Mouse (Mus musculus): ENCODE results near the gene Pla2g15. TPM values are rescaled to one million over a fixed set of nuclear protein-coding genes. Genes with fewer than 3 reads are reported as not detected.
A peak's percentile ranks its signal among the peaks of the same experiment; 100 is the strongest.

Gene Pla2g15
- polyA plus RNA-seq, 1 experiment = 18.0 TPM

GRCm38 (mm10) chr8:106140191-106140590, 10.0 kb upstream of the Pla2g15 start:
- Histone ChIP-seq H3K4me1 (ENCODE audit: control insufficient read depth, insufficient read depth, low read length) (no peaks in the 10 kb centered on the region), H3K4me3 (ENCODE audit: low read depth, low read length) (no peak overlapping the region), H3K9me3 (replicated peaks; ENCODE audit: control insufficient read depth, insufficient read depth, low read length, poor library complexity, severe bottlenecking) (peaks cover 3% of the 10 kb centered on the region; the same call in 1 of the 2 replicates), H3K36me3 (ENCODE audit: control insufficient read depth, insufficient read depth, low read length, poor library complexity, severe bottlenecking) (no peaks in the 10 kb centered on the region), H3K27ac (ENCODE audit: insufficient read depth, low read length) (no peak overlapping the region), H3K27me3 (ENCODE audit: control insufficient read depth, insufficient read depth, low read length, poor library complexity, severe bottlenecking) (peaks cover 3% of the 10 kb centered on the region; the same call in 1 of the 2 replicates), H3K9ac (ENCODE audit: low read depth, poor library complexity, severe bottlenecking) (no peak overlapping the region)
- TF ChIP-seq POLR2A (IDR thresholded peaks at IDR 0.05; ENCODE audit: insufficient read depth, low read length) (no peak), CTCF (IDR thresholded peaks at IDR 0.05; ENCODE audit: low read depth, low read length) (no peak), EP300 (IDR thresholded peaks at IDR 0.05; ENCODE audit: insufficient read depth, low read depth, low read length) (no peak)

DNA sequence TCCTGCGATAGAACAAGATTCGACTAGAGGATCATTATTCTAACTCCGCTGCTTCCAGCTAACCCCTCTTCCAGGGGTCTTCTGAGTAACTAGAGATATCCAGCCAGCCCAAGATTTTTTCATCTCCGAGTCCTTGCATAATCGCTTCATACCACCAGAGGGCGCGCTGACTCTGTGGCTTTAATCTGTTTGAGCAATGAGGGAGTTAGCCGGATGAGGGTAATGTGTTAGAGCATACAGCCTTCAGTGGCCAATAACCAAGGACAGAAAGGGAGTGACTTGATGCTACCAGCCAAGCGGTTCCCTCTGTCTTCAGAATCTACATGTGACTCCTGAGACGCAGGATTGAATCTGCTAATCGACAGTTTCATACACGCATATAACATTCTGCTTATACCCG, 9.4 kb upstream of the Pla2g15 start:
- H3K36me3 ChIP-seq (ENCODE audit: control insufficient read depth, insufficient read depth, low read length, poor library complexity, severe bottlenecking) = no peaks in the 10 kb centered on the region
- no peak overlapping the region for H3K4me3 ChIP-seq (ENCODE audit: low read depth, low read length)
- peaks cover 3% of the 10 kb centered on the region; the same call in 1 of the 2 replicates for H3K9me3 ChIP-seq (replicated peaks; ENCODE audit: control insufficient read depth, insufficient read depth, low read length, poor library complexity, severe bottlenecking)
- no peak overlapping the region for H3K9ac ChIP-seq (ENCODE audit: low read depth, poor library complexity, severe bottlenecking)
- H3K27ac ChIP-seq (ENCODE audit: insufficient read depth, low read length) = no peak overlapping the region; the same call in 1 of the 2 replicates
- H3K27me3 ChIP-seq (ENCODE audit: control insufficient read depth, insufficient read depth, low read length, poor library complexity, severe bottlenecking) = peaks cover 3% of the 10 kb centered on the region; the same call in 1 of the 2 replicates
- no peak for TF ChIP-seq POLR2A (IDR thresholded peaks at IDR 0.05; ENCODE audit: insufficient read depth, low read length)
- TF ChIP-seq CTCF (IDR thresholded peaks at IDR 0.05; ENCODE audit: low read depth, low read length) = peak; percentile 72
- TF ChIP-seq EP300 (IDR thresholded peaks at IDR 0.05; ENCODE audit: insufficient read depth, low read depth, low read length) = no peak
- no peaks in the 10 kb centered on the region for H3K4me1 ChIP-seq (ENCODE audit: control insufficient read depth, insufficient read depth, low read length)

DNA sequence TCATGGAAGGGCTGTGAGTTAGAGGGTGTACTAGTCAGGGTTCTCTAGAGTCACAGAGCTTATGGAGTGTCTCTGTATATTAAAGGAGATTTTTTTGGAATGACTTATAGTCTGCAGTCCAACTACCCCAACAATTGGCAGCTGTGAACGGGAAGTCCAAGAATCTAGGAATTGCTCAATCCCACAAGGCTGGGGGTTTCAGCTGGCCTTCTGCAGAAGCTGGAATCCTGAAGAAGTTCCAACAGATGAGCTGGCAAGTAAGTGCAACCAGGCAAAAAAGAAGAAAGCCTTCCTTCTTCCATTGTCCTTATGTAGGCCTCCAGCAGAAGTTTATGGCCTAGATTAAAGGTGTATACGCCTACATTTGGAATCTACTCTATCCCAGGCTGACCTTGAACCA, 4.9 kb upstream of the Pla2g15 start:
- Histone ChIP-seq H3K4me1 (ENCODE audit: control insufficient read depth, insufficient read depth, low read length) (no peaks in the 10 kb centered on the region), H3K27ac (ENCODE audit: insufficient read depth, low read length) (no peak overlapping the region), H3K4me3 (ENCODE audit: low read depth, low read length) (no peak overlapping the region), H3K27me3 (ENCODE audit: control insufficient read depth, insufficient read depth, low read length, poor library complexity, severe bottlenecking) (no peaks in the 10 kb centered on the region), H3K36me3 (ENCODE audit: control insufficient read depth, insufficient read depth, low read length, poor library complexity, severe bottlenecking) (no peaks in the 10 kb centered on the region), H3K9me3 (replicated peaks; ENCODE audit: control insufficient read depth, insufficient read depth, low read length, poor library complexity, severe bottlenecking) (peaks cover 3% of the 10 kb centered on the region; the same call in 1 of the 2 replicates), H3K9ac (ENCODE audit: low read depth, poor library complexity, severe bottlenecking) (no peak overlapping the region)
- no peak for TF ChIP-seq EP300 (IDR thresholded peaks at IDR 0.05; ENCODE audit: insufficient read depth, low read depth, low read length)
- no peak for TF ChIP-seq CTCF (IDR thresholded peaks at IDR 0.05; ENCODE audit: low read depth, low read length)
- TF ChIP-seq POLR2A (IDR thresholded peaks at IDR 0.05; ENCODE audit: insufficient read depth, low read length) = no peak

DNA sequence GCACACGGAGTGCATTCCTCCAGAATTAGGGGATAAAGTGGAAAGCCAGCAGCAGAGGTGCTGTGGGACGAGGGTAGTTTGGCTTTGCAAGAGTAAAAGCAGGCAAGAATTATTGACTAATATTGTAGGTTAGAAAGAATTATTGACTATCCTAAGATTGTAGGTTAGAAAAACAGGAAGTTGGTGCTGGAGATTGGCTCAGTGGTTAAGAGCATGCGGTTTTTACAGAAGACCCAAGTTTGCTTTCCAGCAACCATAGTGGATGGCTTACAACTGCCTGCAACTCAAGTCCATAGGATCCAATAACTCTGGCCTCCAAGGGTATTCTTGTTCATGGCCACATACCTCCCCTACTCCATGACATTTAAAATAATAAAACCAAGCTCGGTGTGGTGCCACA, 4.2 kb upstream of the Pla2g15 start:
- H3K27ac ChIP-seq (ENCODE audit: insufficient read depth, low read length) = no peak overlapping the region
- no peaks in the 10 kb centered on the region for H3K36me3 ChIP-seq (ENCODE audit: control insufficient read depth, insufficient read depth, low read length, poor library complexity, severe bottlenecking)
- no peak overlapping the region for H3K4me3 ChIP-seq (ENCODE audit: low read depth, low read length)
- H3K9ac ChIP-seq (ENCODE audit: low read depth, poor library complexity, severe bottlenecking) = no peak overlapping the region
- H3K9me3 ChIP-seq (replicated peaks; ENCODE audit: control insufficient read depth, insufficient read depth, low read length, poor library complexity, severe bottlenecking) = peaks cover 3% of the 10 kb centered on the region; the same call in 1 of the 2 replicates
- H3K27me3 ChIP-seq (ENCODE audit: control insufficient read depth, insufficient read depth, low read length, poor library complexity, severe bottlenecking) = no peaks in the 10 kb centered on the region
- H3K4me1 ChIP-seq (ENCODE audit: control insufficient read depth, insufficient read depth, low read length) = no peaks in the 10 kb centered on the region
- no peak for TF ChIP-seq EP300 (IDR thresholded peaks at IDR 0.05; ENCODE audit: insufficient read depth, low read depth, low read length)
- TF ChIP-seq CTCF (IDR thresholded peaks at IDR 0.05; ENCODE audit: low read depth, low read length) = no peak
- TF ChIP-seq POLR2A (IDR thresholded peaks at IDR 0.05; ENCODE audit: insufficient read depth, low read length) = no peak

DNA sequence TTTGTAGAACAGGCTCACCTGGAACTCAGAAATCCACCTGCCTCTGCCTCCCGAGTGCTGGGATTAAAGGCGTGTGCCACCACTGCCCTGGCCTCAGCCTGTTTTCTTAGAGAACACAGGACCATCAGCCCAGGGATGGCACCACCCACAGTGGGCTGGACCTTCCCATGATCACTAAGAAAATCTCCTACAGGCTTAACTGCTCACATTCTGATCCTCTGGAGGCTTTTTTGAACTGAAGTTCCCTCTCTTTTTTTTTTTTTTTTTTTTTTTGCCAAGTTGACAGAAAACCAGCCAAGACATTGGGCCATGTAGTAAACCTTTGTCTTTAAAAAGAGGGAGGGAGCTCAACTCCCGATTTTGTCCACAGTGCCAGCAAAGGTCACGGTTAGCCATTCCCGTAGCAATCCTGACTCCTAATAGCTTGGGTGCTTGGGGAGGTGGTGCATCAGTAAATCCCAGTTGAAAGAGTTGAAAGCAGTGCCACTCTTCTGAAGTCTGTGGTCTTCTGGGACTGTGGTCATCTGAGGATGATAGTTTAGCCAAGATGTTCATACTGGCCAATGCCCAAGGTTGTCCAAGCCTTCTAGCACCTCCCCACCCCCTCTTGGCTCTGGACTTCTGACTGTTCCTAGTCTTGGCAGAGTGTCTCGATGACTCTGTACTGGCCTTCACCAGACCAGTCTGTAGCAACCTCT, 2.2 kb upstream of the Pla2g15 start:
- Histone ChIP-seq H3K9me3 (replicated peaks; ENCODE audit: control insufficient read depth, insufficient read depth, low read length, poor library complexity, severe bottlenecking) (no peaks in the 10 kb centered on the region), H3K27ac (ENCODE audit: insufficient read depth, low read length) (no peak overlapping the region), H3K27me3 (ENCODE audit: control insufficient read depth, insufficient read depth, low read length, poor library complexity, severe bottlenecking) (no peaks in the 10 kb centered on the region), H3K4me1 (ENCODE audit: control insufficient read depth, insufficient read depth, low read length) (no peaks in the 10 kb centered on the region), H3K9ac (ENCODE audit: low read depth, poor library complexity, severe bottlenecking) (no peak overlapping the region), H3K4me3 (ENCODE audit: low read depth, low read length) (no peak overlapping the region), H3K36me3 (ENCODE audit: control insufficient read depth, insufficient read depth, low read length, poor library complexity, severe bottlenecking) (no peaks in the 10 kb centered on the region)
- TF ChIP-seq CTCF (IDR thresholded peaks at IDR 0.05; ENCODE audit: low read depth, low read length) = no peak
- no peak for TF ChIP-seq EP300 (IDR thresholded peaks at IDR 0.05; ENCODE audit: insufficient read depth, low read depth, low read length)

GRCm38 (mm10) chr8:106149025-106149424, 1.2 kb upstream of the Pla2g15 start:
- Histone ChIP-seq H3K4me1 (ENCODE audit: control insufficient read depth, insufficient read depth, low read length) (no peaks in the 10 kb centered on the region), H3K27ac (ENCODE audit: insufficient read depth, low read length) (no peak overlapping the region), H3K4me3 (ENCODE audit: low read depth, low read length) (no peak overlapping the region), H3K27me3 (ENCODE audit: control insufficient read depth, insufficient read depth, low read length, poor library complexity, severe bottlenecking) (no peaks in the 10 kb centered on the region), H3K36me3 (ENCODE audit: control insufficient read depth, insufficient read depth, low read length, poor library complexity, severe bottlenecking) (no peaks in the 10 kb centered on the region), H3K9me3 (replicated peaks; ENCODE audit: control insufficient read depth, insufficient read depth, low read length, poor library complexity, severe bottlenecking) (no peaks in the 10 kb centered on the region), H3K9ac (ENCODE audit: low read depth, poor library complexity, severe bottlenecking) (no peak overlapping the region)
- TF ChIP-seq EP300 (IDR thresholded peaks at IDR 0.05; ENCODE audit: insufficient read depth, low read depth, low read length) = no peak
- no peak for TF ChIP-seq CTCF (IDR thresholded peaks at IDR 0.05; ENCODE audit: low read depth, low read length)
- TF ChIP-seq POLR2A (IDR thresholded peaks at IDR 0.05; ENCODE audit: insufficient read depth, low read length) = no peak
